Mouse (Mus musculus) CH12.LX (cell line): ENCODE measurements around the gene Tmem150a.

ENCODE experiments used
- CTCF ChIP-seq, 2 experiments: IDR thresholded peaks in 1 of 2; conservative IDR thresholded peaks in 1 of 2; 2 replicates each; pipeline ENCODE4 v1.5.1; 2011 to 2012; ENCODE audit warnings: low read depth in 2 of 2, low read length in 2 of 2, improper control_type of control experiment in 1 of 2, inconsistent platforms in 1 of 2, mild to moderate bottlenecking in 1 of 2, moderate library complexity in 1 of 2
- E2F4 ChIP-seq: IDR thresholded peaks from 2 replicates; pipeline ENCODE4 v1.6.1; 2011; ENCODE audit warnings: low read depth, low read length, improper control_type of control experiment; ENCODE audit not compliant: insufficient replicate concordance
- MAFK ChIP-seq: IDR thresholded peaks from 2 replicates; pipeline ENCODE4 v1.6.1; 2011; ENCODE audit warnings: low read length, improper control_type of control experiment; ENCODE audit not compliant: insufficient replicate concordance
- MYC ChIP-seq: IDR thresholded peaks from 2 replicates; pipeline ENCODE4 v1.6.1; 2011; ENCODE audit warnings: low read depth, mild to moderate bottlenecking, improper control_type of control experiment, low read length
- POLR2A ChIP-seq: IDR thresholded peaks from 2 replicates; pipeline ENCODE4 v1.6.1; 2011; ENCODE audit warnings: low read depth, mild to moderate bottlenecking, improper control_type of control experiment, low read length

DNA sequence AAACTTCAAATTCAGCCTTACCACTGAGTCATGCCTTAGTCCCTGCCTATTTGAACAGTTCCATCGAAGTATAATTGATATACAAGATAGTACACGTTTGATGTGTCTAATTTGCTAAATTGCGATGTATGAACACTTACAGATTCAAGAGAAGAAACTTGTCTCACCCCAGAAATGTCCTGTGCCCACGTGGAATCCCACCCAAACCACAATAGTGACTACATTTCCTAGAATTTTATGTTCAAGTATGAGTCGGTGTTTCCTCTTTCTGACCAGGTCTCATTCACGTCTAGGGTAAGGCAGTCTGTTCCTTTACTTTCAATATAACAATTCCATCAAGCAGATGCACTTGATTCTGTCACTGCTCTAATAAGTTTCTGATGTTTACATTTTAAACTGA is 9.6 kb upstream of the Tmem150a start:
- TF ChIP-seq E2F4, result no peak
- TF ChIP-seq POLR2A, result no peak
- TF ChIP-seq CTCF (conservative IDR thresholded peaks at IDR 0.05 in 1 of 2, IDR thresholded peaks at IDR 0.05 in 1 of 2; ENCODE audit: low read depth in 2 of 2, low read length in 2 of 2), result no peak
- no peak for TF ChIP-seq MAFK
- 0 out of 2 replicates have a peak, but pooled peaks have one; percentile 16 for TF ChIP-seq MYC
